12 mouse cellular contexts compared by ENCODE assay signal in the genomic region with DNA sequence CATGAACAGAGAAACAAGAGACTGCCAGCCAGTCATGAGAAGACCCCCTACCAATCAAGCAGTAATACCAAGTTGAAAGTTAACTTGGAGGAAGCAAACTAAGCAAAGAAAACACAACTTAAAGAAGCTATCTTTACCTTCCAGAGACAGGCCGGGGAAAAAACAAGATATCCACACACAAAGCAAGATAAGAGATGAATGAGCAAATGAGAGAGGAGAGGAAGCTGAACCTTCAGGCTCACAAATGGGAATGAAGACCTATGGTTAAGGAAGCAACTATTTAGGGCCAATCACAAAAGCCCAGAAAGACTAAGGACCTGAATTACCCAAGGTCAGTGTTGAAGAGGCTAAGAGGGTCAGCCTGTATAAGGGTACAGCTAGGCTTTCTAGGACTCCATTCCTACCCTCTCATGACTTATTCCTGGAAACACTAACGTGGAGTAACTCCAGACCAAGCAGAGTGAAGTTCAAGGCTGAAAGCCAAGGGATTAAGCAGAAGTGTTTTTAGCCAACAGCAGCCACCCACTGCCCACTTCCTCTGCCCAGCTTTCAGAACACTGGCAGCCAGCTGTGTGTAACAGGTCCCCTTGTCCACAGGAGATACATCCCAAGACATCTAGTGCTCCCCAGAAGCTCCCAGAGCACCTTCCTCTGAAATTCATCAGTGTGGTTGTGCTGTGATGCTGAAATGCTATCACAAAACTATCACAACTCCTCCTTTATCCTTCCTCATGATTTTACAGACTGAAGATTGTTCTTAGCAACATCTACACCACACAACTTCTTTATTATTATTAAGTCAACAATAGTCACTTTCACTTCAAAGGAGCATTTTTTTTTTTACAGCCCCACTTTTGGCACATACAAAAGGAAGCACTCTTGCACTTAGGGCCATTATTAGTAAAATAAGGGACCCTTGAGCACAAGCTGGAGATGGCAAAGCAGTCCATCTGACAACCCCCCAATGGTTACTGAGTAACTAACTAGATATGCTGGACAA. TPM values are rescaled to one million over a fixed set of nuclear protein-coding genes. Genes with fewer than 3 reads are reported as not detected.
DNase-seq lines count a peak whose midpoint lies in the region; ATAC-seq and TF ChIP-seq lines count a peak whose summit lies in the region.
"Had no signal": no experiment of that assay in that cellular context is flagged by ENCODE, and none has a peak within 500 bp of the region (broad histone marks: within the 10 kb centered on the region; RNA-seq: fewer than 3 reads in every experiment).

No protein-coding gene starts in this region.

- no peaks in the 10 kb centered on the region for H3K27me3 ChIP-seq in testis, adult 2 months (ENCODE audit: control insufficient read depth, insufficient read depth, low read length)
- H3K27me3 ChIP-seq in liver, embryonic 14.5 days (ENCODE audit: control insufficient read depth, insufficient read depth, low read length): no peaks in the 10 kb centered on the region
- no peaks in the 10 kb centered on the region for H3K27me3 ChIP-seq in forebrain, embryonic 12.5 days

- peak overlapping the region; percentile 34; the same call in 1 of the 2 replicates for H3K4me3 ChIP-seq in testis, adult 2 months (ENCODE audit: control insufficient read depth, low read depth, low read length)
- H3K4me3 ChIP-seq in liver, embryonic 14.5 days (ENCODE audit: insufficient read depth in 1 of 2, low read depth in 2 of 2, low read length in 2 of 2): peak overlapping the region; percentile 42 to 100
- no peak overlapping the region for H3K4me3 ChIP-seq in forebrain, embryonic 12.5 days (replicated peaks)
- H3K4me3 ChIP-seq: midbrain, embryonic 13.5 days had no signal

- peaks cover 2% of the 10 kb centered on the region for H3K4me1 ChIP-seq in testis, adult 2 months (ENCODE audit: control insufficient read depth, insufficient read depth, low read length)
- peaks cover 44 to 46% of the 10 kb centered on the region in 2 experiments for H3K4me1 ChIP-seq in liver, embryonic 14.5 days (replicated peaks; ENCODE audit: control insufficient read depth in 2 of 2, insufficient read depth in 2 of 2, low read length in 1 of 2)
- peaks cover 4% of the 10 kb centered on the region for H3K4me1 ChIP-seq in forebrain, embryonic 12.5 days

- H3K36me3 ChIP-seq in testis, adult 2 months (ENCODE audit: control insufficient read depth, insufficient read depth, low read length): no peaks in the 10 kb centered on the region
- H3K36me3 ChIP-seq in liver, embryonic 14.5 days (replicated peaks; ENCODE audit: control insufficient read depth, insufficient read depth, low read depth): peaks cover 11% of the 10 kb centered on the region
- no peaks in the 10 kb centered on the region for H3K36me3 ChIP-seq in forebrain, embryonic 12.5 days (replicated peaks)
- H3K36me3 ChIP-seq: midbrain, embryonic 13.5 days had no signal

- TF ChIP-seq EP300 in liver, embryonic 14.5 days (IDR thresholded peaks at IDR 0.05; ENCODE audit: low read depth): peak; percentile 77

- peak; percentile 15 for DNase-seq in gastrocnemius, adult 18-20 months (ENCODE audit: low spot score)
- no peak for DNase-seq in gastrocnemius, postnatal 10 days
- no peak for DNase-seq in testis, postnatal 14 days (ENCODE audit: low spot score)
- peak; percentile 50 to 67 (median 64) for DNase-seq in liver, embryonic 14.5 days (ENCODE audit: low read depth in 3 of 3, low spot score in 3 of 3)
- DNase-seq in yolk sac, embryonic 10.5 days (ENCODE audit: low spot score): peak; percentile 56
- DNase-seq in cerebellum, postnatal 25 days: no peak
- DNase-seq: cerebellum, adult 11-12 months had no signal

- no peak overlapping the region for H3K27ac ChIP-seq in testis, adult 2 months (ENCODE audit: control insufficient read depth, insufficient read depth, low read depth, low read length)
- H3K27ac ChIP-seq in liver, embryonic 14.5 days: peak overlapping the region; percentile 52
- no peak overlapping the region for H3K27ac ChIP-seq in forebrain, embryonic 12.5 days
- H3K27ac ChIP-seq: midbrain, embryonic 13.5 days had no signal

- H3K9ac ChIP-seq in liver, embryonic 14.5 days (replicated peaks): peak overlapping the region; percentile 98
- no peak overlapping the region for H3K9ac ChIP-seq in forebrain, embryonic 12.5 days
- H3K9ac ChIP-seq: midbrain, embryonic 13.5 days had no signal

- no peak for TF ChIP-seq POLR2A in testis, adult 2 months (IDR thresholded peaks at IDR 0.05; ENCODE audit: control insufficient read depth, low read depth, low read length)

- peak; percentile 17; the same call in 1 of the 2 replicates for ATAC-seq in liver, embryonic 14.5 days (ENCODE audit: insufficient read depth)
- no peak for ATAC-seq in forebrain, embryonic 12.5 days (ENCODE audit: low FRiP score)
- ATAC-seq: midbrain, embryonic 13.5 days had no signal

- TF ChIP-seq CTCF in testis, adult 2 months (IDR thresholded peaks at IDR 0.05; ENCODE audit: control insufficient read depth, insufficient read depth, insufficient replicate concordance, low read depth, low read length): no peak
- TF ChIP-seq CTCF in liver, embryonic 14.5 days (IDR thresholded peaks at IDR 0.05; ENCODE audit: low read depth): no peak

- H3K4me2 ChIP-seq in liver, embryonic 14.5 days (ENCODE audit: low read depth): peak overlapping the region; percentile 97
- no peak overlapping the region for H3K4me2 ChIP-seq in forebrain, embryonic 12.5 days
- H3K4me2 ChIP-seq: midbrain, embryonic 13.5 days had no signal

- no peaks in the 10 kb centered on the region for H3K9me3 ChIP-seq in liver, embryonic 14.5 days (ENCODE audit: control insufficient read depth, low read length)
- H3K9me3 ChIP-seq in forebrain, embryonic 12.5 days: no peaks in the 10 kb centered on the region
- H3K9me3 ChIP-seq: midbrain, embryonic 13.5 days had no signal

- WGBS in liver, embryonic 14.5 days (ENCODE audit: insufficient replicate concordance): 2% methylated on average over 2 of the region's 2 CpGs
- 78% methylated on average over 2 of the region's 2 CpGs for WGBS in forebrain, embryonic 12.5 days

RNA-seq across cellular contexts. Expression of a gene that starts 8.5 kb away (rescaled TPM):
- total RNA-seq in gastrocnemius, adult 18-20 months (2021): 10 to 100 TPM; 15.5 to 18.9 TPM
- 10 to 100 TPM; 17.6 to 26.5 TPM for total RNA-seq in gastrocnemius, postnatal 10 days (2021)
- 11.3 and 15.1 TPM in 2 replicates for polyA plus RNA-seq in testis, adult 2 months (2012; rRNA removed)
- 18.1 and 22.7 TPM in 2 replicates for polyA plus RNA-seq in liver, embryonic 14.5 days (2012; rRNA removed)
- 41.4 and 42.9 TPM in 2 replicates for polyA plus RNA-seq in liver, embryonic 14.5 days (2014; fragmentation: Nextera tagmentation; extraction: Ambion mirVana)
- polyA plus RNA-seq in forebrain, embryonic 12.5 days (2016; fragmentation: Nextera tagmentation; extraction: Ambion mirVana): 54.8 and 57.4 TPM in 2 replicates

RNA-seq across cellular contexts. Expression of a gene that starts 33.9 kb away (rescaled TPM):
- 10 to 100 TPM; 35.3 to 39.0 TPM for total RNA-seq in gastrocnemius, adult 18-20 months (2021)
- total RNA-seq in gastrocnemius, postnatal 10 days (2021): 10 to 100 TPM; 60.8 to 65.1 TPM
- 20.7 and 20.9 TPM in 2 replicates for polyA plus RNA-seq in testis, adult 2 months (2012; rRNA removed)
- 62.8 and 96.9 TPM in 2 replicates for polyA plus RNA-seq in liver, embryonic 14.5 days (2012; rRNA removed)
- 27.6 and 29.1 TPM in 2 replicates for polyA plus RNA-seq in liver, embryonic 14.5 days (2014; fragmentation: Nextera tagmentation; extraction: Ambion mirVana)
- polyA plus RNA-seq in forebrain, embryonic 12.5 days (2016; fragmentation: Nextera tagmentation; extraction: Ambion mirVana): 62.6 and 63.6 TPM in 2 replicates

RNA-seq across cellular contexts. Expression of a gene that starts 36.5 kb away (rescaled TPM):
- not detected for total RNA-seq in gastrocnemius, adult 18-20 months (2021)
- not detected for total RNA-seq in gastrocnemius, postnatal 10 days (2021)
- polyA plus RNA-seq in testis, adult 2 months (2012; rRNA removed): 277 and 282 TPM in 2 replicates
- not detected in 2 replicates for polyA plus RNA-seq in liver, embryonic 14.5 days (2012; rRNA removed)
- polyA plus RNA-seq in liver, embryonic 14.5 days (2014; fragmentation: Nextera tagmentation; extraction: Ambion mirVana): 0.05 and 0.14 TPM in 2 replicates
- polyA plus RNA-seq in forebrain, embryonic 12.5 days (2016; fragmentation: Nextera tagmentation; extraction: Ambion mirVana): 0.23 and 0.26 TPM in 2 replicates
- total RNA-seq: CH12.LX; heart, postnatal 36 days had no signal

Comparison
In these comparisons a context has a peak if more than half of its experiments do, and no peak if none do; other contexts are left out.
1. DNase-seq: peak in gastrocnemius, adult 18-20 months (single experiment), liver, embryonic 14.5 days (3 of 3) and yolk sac, embryonic 10.5 days (single experiment); none in gastrocnemius, postnatal 10 days (single experiment), testis, postnatal 14 days (single experiment) and cerebellum, postnatal 25 days (0 of 2).
2. RNA of a gene that starts 36.5 kb away (polyA plus RNA-seq): 277 to 282 TPM in testis, adult 2 months; 0.23 to 0.26 TPM in forebrain, embryonic 12.5 days and 0.05 to 0.14 TPM in liver, embryonic 14.5 days; every median in the first group is over 100 times any median in the second.